ENCODE assay signal across 8 mouse cellular contexts in genomic region chr2:92185062-92185765, GRCm38 (mm10).
DNase-seq lines count a peak whose midpoint lies in the region; ATAC-seq and TF ChIP-seq lines count a peak whose summit lies in the region.

No protein-coding gene starts in this region.

- no peaks in the 10 kb centered on the region for H3K36me3 ChIP-seq in embryonic facial prominence, embryonic 15.5 days
- no peaks in the 10 kb centered on the region for H3K36me3 ChIP-seq in heart, embryonic 15.5 days
- no peaks in the 10 kb centered on the region for H3K36me3 ChIP-seq in lung, embryonic 14.5 days (ENCODE audit: insufficient read depth)

- peak; percentile 60 for DNase-seq in CD4-positive helper T cell, adult 2 months (ENCODE audit: low read depth, low spot score)
- DNase-seq in adrenal gland, postnatal 25 days: peak; percentile 43
- DNase-seq in kidney, postnatal 10 days: peak; percentile 75
- peak; percentile 81 for DNase-seq in lung, embryonic 14.5 days
- DNase-seq in ovary, adult 18-20 months (ENCODE audit: low spot score): peak; percentile 23
- DNase-seq in thymus, postnatal 14 days: peak; percentile 61

- 0 out of 2 replicates have a peak, but pooled peaks have one; percentile 21 for ATAC-seq in embryonic facial prominence, embryonic 15.5 days (ENCODE audit: insufficient number of reproducible peaks, low FRiP score, low TSS enrichment, low read depth)
- ATAC-seq in heart, embryonic 15.5 days (replicated peaks; ENCODE audit: insufficient number of reproducible peaks, insufficient read depth, low FRiP score, low read depth): peak; percentile 39
- ATAC-seq in lung, embryonic 14.5 days (ENCODE audit: insufficient read depth): peak; percentile 22; the same call in 1 of the 2 replicates

- H3K9me3 ChIP-seq in embryonic facial prominence, embryonic 15.5 days (replicated peaks): no peaks in the 10 kb centered on the region
- H3K9me3 ChIP-seq in heart, embryonic 15.5 days (replicated peaks): no peaks in the 10 kb centered on the region
- H3K9me3 ChIP-seq in lung, embryonic 14.5 days (ENCODE audit: low read depth, low read length): no peaks in the 10 kb centered on the region

- H3K4me2 ChIP-seq in embryonic facial prominence, embryonic 15.5 days (replicated peaks): peak overlapping the region; percentile 81
- peak overlapping the region; percentile 83 for H3K4me2 ChIP-seq in heart, embryonic 15.5 days
- peak overlapping the region; percentile 60 for H3K4me2 ChIP-seq in lung, embryonic 14.5 days

- H3K4me3 ChIP-seq in embryonic facial prominence, embryonic 15.5 days (replicated peaks): peak overlapping the region; percentile 81
- peak overlapping the region; percentile 73 for H3K4me3 ChIP-seq in heart, embryonic 15.5 days
- peak overlapping the region; percentile 72 for H3K4me3 ChIP-seq in lung, embryonic 14.5 days (ENCODE audit: low read depth, low read length)

- peak overlapping the region; percentile 79 for H3K9ac ChIP-seq in embryonic facial prominence, embryonic 15.5 days
- H3K9ac ChIP-seq in heart, embryonic 15.5 days: peak overlapping the region; percentile 86
- H3K9ac ChIP-seq in lung, embryonic 14.5 days: peak overlapping the region; percentile 85

- H3K27ac ChIP-seq in embryonic facial prominence, embryonic 15.5 days (replicated peaks): peak overlapping the region; percentile 100
- H3K27ac ChIP-seq in heart, embryonic 15.5 days: peak overlapping the region; percentile 98
- H3K27ac ChIP-seq in lung, embryonic 14.5 days (ENCODE audit: low read depth): peak overlapping the region; percentile 99

- H3K27me3 ChIP-seq in embryonic facial prominence, embryonic 15.5 days: no peaks in the 10 kb centered on the region
- no peaks in the 10 kb centered on the region for H3K27me3 ChIP-seq in heart, embryonic 15.5 days
- H3K27me3 ChIP-seq in lung, embryonic 14.5 days (ENCODE audit: insufficient read depth, low read length): no peaks in the 10 kb centered on the region

- H3K4me1 ChIP-seq in embryonic facial prominence, embryonic 15.5 days: peaks cover 23% of the 10 kb centered on the region
- H3K4me1 ChIP-seq in heart, embryonic 15.5 days (replicated peaks): peaks cover 25% of the 10 kb centered on the region
- peaks cover 15% of the 10 kb centered on the region; the same call in 1 of the 2 replicates for H3K4me1 ChIP-seq in lung, embryonic 14.5 days (ENCODE audit: insufficient read depth)

- under 1% methylated on average over 47 of the region's 47 CpGs for WGBS in embryonic facial prominence, embryonic 15.5 days
- under 1% methylated on average over 44 of the region's 47 CpGs for WGBS in heart, embryonic 15.5 days
- WGBS in lung, embryonic 14.5 days: under 1% methylated on average over 46 of the region's 47 CpGs

- TF ChIP-seq CTCF in lung, embryonic 14.5 days (IDR thresholded peaks at IDR 0.05; ENCODE audit: low read depth): no peak

Comparison
In these comparisons a context has a peak if more than half of its experiments do, and no peak if none do; other contexts are left out.
1. Peak in every context shown above with its lines: DNase-seq, ATAC-seq, H3K4me3 ChIP-seq and H3K27ac ChIP-seq.
2. DNase-seq: peak in every context shown above with its lines; median percentile 81 in lung, embryonic 14.5 days; 75 in kidney, postnatal 10 days; 61 in thymus, postnatal 14 days; 60 in CD4-positive helper T cell, adult 2 months; 43 in adrenal gland, postnatal 25 days; 23 in ovary, adult 18-20 months.